Mouse (Mus musculus): ENCODE data around the gene Strbp.

- no peak for TF ChIP-seq ZC3H11A (IDR thresholded peaks at IDR 0.05; ENCODE audit: borderline replicate concordance, low read depth, low read length)
- TF ChIP-seq ZNF384 (IDR thresholded peaks at IDR 0.05; ENCODE audit: low read depth, low read length): no peak
Observed at GRCm38 (mm10) chr2:37549346-37550012, 154.2 kb downstream of the Strbp start.

Measured in ES-E14 (cell line).